Mouse (Mus musculus): ENCODE results near the gene Nabp1.

GRCm38 (mm10) chr1:51502353-51502752, 24.1 kb upstream of the Nabp1 start:
- no peak for TF ChIP-seq EP300 (IDR thresholded peaks at IDR 0.05; ENCODE audit: low read depth)
- TF ChIP-seq CTCF (IDR thresholded peaks at IDR 0.05; ENCODE audit: low read depth): no peak

Measured in liver, embryonic 14.5 days (tissue).